Comparison of ENCODE assay signal across 9 mouse cellular contexts in genomic region chr5:30230901-30231300, GRCm38 (mm10). TPM values are rescaled to one million over a fixed set of nuclear protein-coding genes. Genes with fewer than 3 reads are reported as not detected.
A peak's percentile ranks its signal among the peaks of the same experiment; 100 is the strongest.
DNase-seq lines count a peak whose midpoint lies in the region; ATAC-seq and TF ChIP-seq lines count a peak whose summit lies in the region.
"Had no signal": no experiment of that assay in that cellular context is flagged by ENCODE, and none has a peak within 500 bp of the region (broad histone marks: within the 10 kb centered on the region; RNA-seq: fewer than 3 reads in every experiment).

No protein-coding gene starts in this region.

- H3K4me3 ChIP-seq in left cerebral cortex, adult 2 months = no peak overlapping the region
- no peak overlapping the region for H3K4me3 ChIP-seq in MEL (ENCODE audit: control insufficient read depth in 1 of 2, insufficient read depth in 1 of 2, low read depth in 2 of 2, low read length in 2 of 2)
- H3K4me3 ChIP-seq in heart, embryonic 11.5 days (ENCODE audit: low read depth, low read length) = no peak overlapping the region
- H3K4me3 ChIP-seq in midbrain, embryonic 15.5 days = no peak overlapping the region

- peak; percentile 63 for TF ChIP-seq CTCF in left cerebral cortex, adult 2 months (IDR thresholded peaks at IDR 0.05)
- TF ChIP-seq CTCF in MEL (IDR thresholded peaks at IDR 0.05 in 2 of 3, conservative IDR thresholded peaks at IDR 0.05 in 1 of 3; ENCODE audit: control insufficient read depth in 1 of 3, insufficient read depth in 1 of 3, low read depth in 2 of 3, low read length in 3 of 3, poor library complexity in 1 of 3, severe bottlenecking in 1 of 3) = peak; percentile 65 to 78 (median 68)

- H3K79me2 ChIP-seq in MEL (ENCODE audit: control insufficient read depth, insufficient read depth, low read length, poor library complexity) = peaks cover 37% of the 10 kb centered on the region

- intact Hi-C loops in left cerebral cortex, adult 2 months (cut with DNase I) = no loop called here

- ATAC-seq in heart, embryonic 11.5 days (replicated peaks; ENCODE audit: insufficient number of reproducible peaks, low FRiP score, low TSS enrichment) = no peak
- ATAC-seq in midbrain, embryonic 15.5 days (replicated peaks) = no peak

- no peaks in the 10 kb centered on the region for H3K27me3 ChIP-seq in MEL (ENCODE audit: control insufficient read depth in 1 of 2, insufficient read depth in 2 of 2, low read length in 2 of 2)
- no peaks in the 10 kb centered on the region for H3K27me3 ChIP-seq in heart, embryonic 11.5 days (ENCODE audit: control insufficient read depth, insufficient read depth, low read length)
- H3K27me3 ChIP-seq in midbrain, embryonic 15.5 days (replicated peaks) = no peaks in the 10 kb centered on the region

- TF ChIP-seq EP300 in MEL (IDR thresholded peaks at IDR 0.05; ENCODE audit: low read depth in 1 of 2, low read length in 2 of 2) = no peak

- no peak for TF ChIP-seq POLR2A in MEL (IDR thresholded peaks at IDR 0.05; ENCODE audit: control insufficient read depth in 1 of 2, insufficient read depth in 1 of 2, low read depth in 1 of 2, low read length in 2 of 2, poor library complexity in 1 of 2)

- 77% methylated on average over 4 of the region's 4 CpGs for WGBS in heart, embryonic 11.5 days (ENCODE audit: insufficient replicate concordance)
- 80% methylated on average over 4 of the region's 4 CpGs for WGBS in midbrain, embryonic 15.5 days

- H3K9me3 ChIP-seq in MEL (replicated peaks; ENCODE audit: insufficient read depth, low read length) = no peaks in the 10 kb centered on the region
- H3K9me3 ChIP-seq in heart, embryonic 11.5 days (replicated peaks; ENCODE audit: control insufficient read depth, low read length) = no peaks in the 10 kb centered on the region
- H3K9me3 ChIP-seq in midbrain, embryonic 15.5 days = no peaks in the 10 kb centered on the region

- H3K4me1 ChIP-seq in MEL (ENCODE audit: control insufficient read depth in 1 of 2, insufficient read depth in 2 of 2, low read length in 2 of 2) = peaks cover 14 to 20% of the 10 kb centered on the region in 2 experiments
- peaks cover 13% of the 10 kb centered on the region; the same call in 1 of the 2 replicates for H3K4me1 ChIP-seq in heart, embryonic 11.5 days (ENCODE audit: control insufficient read depth, insufficient read depth, low read length)
- peaks cover 33% of the 10 kb centered on the region for H3K4me1 ChIP-seq in midbrain, embryonic 15.5 days

- TF ChIP-seq RAD21 in MEL (IDR thresholded peaks at IDR 0.05; ENCODE audit: low read depth, low read length) = peak; percentile 47

- no peak overlapping the region for H3K27ac ChIP-seq in left cerebral cortex, adult 2 months
- H3K27ac ChIP-seq in MEL (ENCODE audit: control insufficient read depth, low read depth, low read length) = no peak overlapping the region
- no peak overlapping the region for H3K27ac ChIP-seq in heart, embryonic 11.5 days (ENCODE audit: low read depth, low read length)
- H3K27ac ChIP-seq in midbrain, embryonic 15.5 days = no peak overlapping the region

- no peak overlapping the region for H3K9ac ChIP-seq in MEL (ENCODE audit: control insufficient read depth, low read depth, low read length, poor library complexity, severe bottlenecking)
- H3K9ac ChIP-seq in heart, embryonic 11.5 days (ENCODE audit: low read depth, low read length) = no peak overlapping the region
- no peak overlapping the region for H3K9ac ChIP-seq in midbrain, embryonic 15.5 days

- DNase-seq in left cerebral cortex, adult 2 months (ENCODE audit: extremely low spot score in 1 of 2, low spot score in 2 of 2) = peak in 1 of 2 experiments; percentile 26
- no peak for DNase-seq in left cerebral cortex, adult 11 months (ENCODE audit: low spot score)
- peak; percentile 76 for DNase-seq in MEL (ENCODE audit: low read depth, low spot score)
- peak; percentile 18 for DNase-seq in cerebellum, adult 8-10 months
- DNase-seq in lung, postnatal 14 days = peak; percentile 39
- no peak for DNase-seq in adrenal gland, postnatal 10 days

- no peak overlapping the region for H3K4me2 ChIP-seq in heart, embryonic 11.5 days
- no peak overlapping the region for H3K4me2 ChIP-seq in midbrain, embryonic 15.5 days

- H3K36me3 ChIP-seq in MEL (ENCODE audit: control insufficient read depth in 1 of 2, insufficient read depth in 2 of 2, low read length in 2 of 2) = peaks cover 0 to 26% of the 10 kb centered on the region in 2 experiments; a peak in 2 of 4 replicates
- H3K36me3 ChIP-seq in heart, embryonic 11.5 days (ENCODE audit: control insufficient read depth, insufficient read depth, low read length) = no peaks in the 10 kb centered on the region
- H3K36me3 ChIP-seq in midbrain, embryonic 15.5 days (replicated peaks) = no peaks in the 10 kb centered on the region

TF ChIP-seq in MEL, 35 proteins besides CTCF, POLR2A, EP300 and RAD21:
- TF ChIP-seq MYB (IDR thresholded peaks at IDR 0.05; ENCODE audit: low read depth, low read length) (no peak), SMC3 (IDR thresholded peaks at IDR 0.05; ENCODE audit: low read depth, low read length) (peak; percentile 79), HCFC1 (IDR thresholded peaks at IDR 0.05; ENCODE audit: low read depth, low read length) (no peak), ZNF384 (IDR thresholded peaks at IDR 0.05; ENCODE audit: low read depth, low read length) (no peak), TCF12 (IDR thresholded peaks at IDR 0.05; ENCODE audit: low read depth, low read length) (no peak), ZC3H11A (IDR thresholded peaks at IDR 0.05; ENCODE audit: low read depth, low read length) (peak; percentile 39), NELFE (IDR thresholded peaks at IDR 0.05; ENCODE audit: low read depth, low read length) (no peak), POLR2AphosphoS2 (IDR thresholded peaks at IDR 0.05; ENCODE audit: low read length) (no peak)

RNA-seq across cellular contexts. Expression of gene Selenoi, which starts 1.5 kb away (rescaled TPM):
- 10 to 100 TPM; 47.7 to 49.2 TPM for total RNA-seq in left cerebral cortex, adult 2 months (2021)
- total RNA-seq in MEL (2012; rRNA removed) = 76.3 and 88.0 TPM in 2 replicates
- 100 to 1,000 TPM in 1 of 2 experiments, 10 to 100 TPM in 1; 43.4 to 101 TPM for polyA plus RNA-seq in MEL (2012; ENCODE audit: insufficient read depth in 1 of 2, insufficient read length in 2 of 2, low read depth in 1 of 2, low replicate concordance in 2 of 2, missing spikeins in 1 of 2)
- total RNA-seq in adrenal gland, postnatal 10 days (2021) = 10 to 100 TPM; 20.4 to 20.7 TPM
- polyA plus RNA-seq in heart, embryonic 11.5 days (2014; fragmentation: Nextera tagmentation; extraction: Ambion mirVana) = 22.9 and 24.9 TPM in 2 replicates
- polyA plus RNA-seq in midbrain, embryonic 15.5 days (2015; fragmentation: Nextera tagmentation; extraction: Ambion mirVana) = 28.0 and 31.1 TPM in 2 replicates

RNA-seq across cellular contexts. Expression of gene Adgrf3, which starts 25.4 kb away (rescaled TPM):
- not detected for total RNA-seq in left cerebral cortex, adult 2 months (2021)
- total RNA-seq in MEL (2012; rRNA removed) = 1.2 and 1.7 TPM in 2 replicates
- polyA plus RNA-seq in MEL (2012; ENCODE audit: insufficient read depth in 1 of 2, insufficient read length in 2 of 2, low read depth in 1 of 2, low replicate concordance in 2 of 2, missing spikeins in 1 of 2) = 1 to 10 TPM in 1 of 2 experiments, not detected in 1; 2.7 TPM
- under 1 TPM; 0.30 to 0.58 TPM for total RNA-seq in adrenal gland, postnatal 10 days (2021)
- 0.24 and 0.62 TPM in 2 replicates for polyA plus RNA-seq in heart, embryonic 11.5 days (2014; fragmentation: Nextera tagmentation; extraction: Ambion mirVana)
- polyA plus RNA-seq in midbrain, embryonic 15.5 days (2015; fragmentation: Nextera tagmentation; extraction: Ambion mirVana) = not detected in 2 replicates
- total RNA-seq: common myeloid progenitor, adult 5-6 weeks had no signal

RNA-seq across cellular contexts. Expression of gene Drc1, which starts 50.3 kb away (rescaled TPM):
- total RNA-seq in left cerebral cortex, adult 2 months (2021) = 10 to 100 TPM; 15.2 to 19.2 TPM
- not detected in 2 replicates for total RNA-seq in MEL (2012; rRNA removed)
- polyA plus RNA-seq in MEL (2012; ENCODE audit: insufficient read depth in 1 of 2, insufficient read length in 2 of 2, low read depth in 1 of 2, low replicate concordance in 2 of 2, missing spikeins in 1 of 2) = not detected
- total RNA-seq in adrenal gland, postnatal 10 days (2021) = under 1 TPM; 0.21 to 0.42 TPM
- polyA plus RNA-seq in heart, embryonic 11.5 days (2014; fragmentation: Nextera tagmentation; extraction: Ambion mirVana) = 0.36 TPM in 1 of 2 replicates, not detected in the other
- 7.2 and 7.4 TPM in 2 replicates for polyA plus RNA-seq in midbrain, embryonic 15.5 days (2015; fragmentation: Nextera tagmentation; extraction: Ambion mirVana)
- total RNA-seq: common myeloid progenitor, adult 5-6 weeks had no signal

Comparison
In these comparisons a context has a peak if more than half of its experiments do, and no peak if none do; other contexts are left out.
1. DNase-seq: peak in MEL (single experiment), cerebellum, adult 8-10 months (single experiment) and lung, postnatal 14 days (single experiment); none in left cerebral cortex, adult 11 months (single experiment) and adrenal gland, postnatal 10 days (single experiment).
2. RNA of gene Drc1, which starts 50.3 kb away (total RNA-seq): 15.2 to 19.2 TPM in left cerebral cortex, adult 2 months; 0.21 to 0.42 TPM in adrenal gland, postnatal 10 days and not detected in MEL; every median in the first group is over 10 times any median in the second.